ENCODE assay signal across 18 mouse cellular contexts in genomic region chr14:117993845-117994244, GRCm38 (mm10).
"Had no signal": no experiment of that assay in that cellular context is flagged by ENCODE, and none has a peak within 500 bp of the region (broad histone marks: within the 10 kb centered on the region; RNA-seq: fewer than 3 reads in every experiment).

No protein-coding gene starts in this region.

- H3K36me3 ChIP-seq: midbrain, embryonic 10.5 days; midbrain, embryonic 12.5 days; midbrain, embryonic 15.5 days; neural tube, embryonic 13.5 days; neural tube, embryonic 15.5 days had no signal

- H3K9ac ChIP-seq: lung, embryonic 14.5 days; midbrain, embryonic 12.5 days; midbrain, embryonic 15.5 days; neural tube, embryonic 13.5 days; neural tube, embryonic 15.5 days had no signal

- H3K4me2 ChIP-seq: lung, embryonic 14.5 days; midbrain, embryonic 12.5 days; midbrain, embryonic 15.5 days; neural tube, embryonic 13.5 days; neural tube, embryonic 15.5 days had no signal

- H3K4me3 ChIP-seq: midbrain, embryonic 10.5 days; midbrain, embryonic 12.5 days; midbrain, embryonic 15.5 days; myocyte; neural tube, embryonic 13.5 days; neural tube, embryonic 15.5 days had no signal

- DNase-seq: lung, adult 18-20 months; lung, embryonic 14.5 days; lung, postnatal 10 days; lung, postnatal 4 days; retina, postnatal 1 day; right cerebral cortex, adult 18-20 months; right cerebral cortex, postnatal 25 days; right cerebral cortex, postnatal 4 days; spleen, adult 18-20 months; thymus, adult 18-20 months; thymus, postnatal 14 days; thymus, postnatal 36 days had no signal

- H3K9me3 ChIP-seq: midbrain, embryonic 10.5 days; midbrain, embryonic 12.5 days; midbrain, embryonic 15.5 days; neural tube, embryonic 13.5 days; neural tube, embryonic 15.5 days had no signal

- ATAC-seq: midbrain, embryonic 15.5 days had no signal

- H3K27ac ChIP-seq: midbrain, embryonic 10.5 days; midbrain, embryonic 12.5 days; midbrain, embryonic 15.5 days; neural tube, embryonic 13.5 days; neural tube, embryonic 15.5 days had no signal

- H3K4me1 ChIP-seq: midbrain, embryonic 12.5 days; midbrain, embryonic 15.5 days; neural tube, embryonic 13.5 days; neural tube, embryonic 15.5 days had no signal

- H3K27me3 ChIP-seq: midbrain, embryonic 12.5 days; midbrain, embryonic 15.5 days; neural tube, embryonic 13.5 days; neural tube, embryonic 15.5 days had no signal
